Mouse (Mus musculus): ENCODE data around the gene Adgrl2. TPM values are rescaled to one million over a fixed set of nuclear protein-coding genes. Genes with fewer than 3 reads are reported as not detected.

Adgrl2 gene
- total and polyA plus RNA-seq, 3 experiments, result 29.5 to 55.2 (median 52.3) TPM

DNA sequence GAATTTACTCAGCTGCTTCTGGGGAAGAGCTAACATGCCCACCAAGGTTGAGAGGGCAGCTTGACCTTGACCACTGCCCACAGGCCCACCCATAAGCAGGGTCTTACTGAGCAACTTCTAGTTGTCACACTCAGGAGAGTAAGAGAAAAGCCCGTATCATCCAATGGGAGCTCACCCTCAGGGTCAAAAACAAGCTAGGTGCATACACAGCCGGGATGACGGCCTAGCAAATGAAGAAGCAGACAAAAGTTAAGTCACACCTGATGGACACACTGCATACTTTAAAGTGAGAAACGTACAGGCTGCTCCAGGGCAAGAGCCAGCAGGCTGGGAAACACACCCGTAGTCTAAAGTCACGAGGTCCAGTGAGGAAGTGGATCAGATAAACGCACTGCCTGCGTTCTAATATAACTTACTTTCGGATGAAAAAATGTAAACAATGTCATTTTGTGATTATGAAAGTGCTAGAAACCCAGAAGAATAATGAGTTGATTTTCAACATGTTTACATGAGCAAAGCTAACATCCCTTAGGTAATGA is 29.5 kb downstream of the Adgrl2 start:
- Histone ChIP-seq H3K9ac (ENCODE audit: low read depth, low read length) (no peak overlapping the region), H3K79me2 (replicated peaks; ENCODE audit: control insufficient read depth, insufficient read depth, low read length) (peaks cover 15% of the 10 kb centered on the region), H3K27me3 (ENCODE audit: control insufficient read depth, insufficient read depth, low read length) (no peaks in the 10 kb centered on the region), H3K27ac (no peak overlapping the region; the same call in 1 of the 2 replicates), H3K36me3 (ENCODE audit: control insufficient read depth, insufficient read depth, low read length) (peaks cover 11% of the 10 kb centered on the region), H3K4me1 (ENCODE audit: control insufficient read depth, insufficient read depth, low read length) (peaks cover 24% of the 10 kb centered on the region), H3K4me3 (no peak overlapping the region)
- 39% methylated on average over 9 of the region's 9 CpGs for WGBS
- no peak for TF ChIP-seq EP300 (IDR thresholded peaks at IDR 0.05; ENCODE audit: insufficient read depth, low read depth, low read length)
- TF ChIP-seq POLR2A (IDR thresholded peaks at IDR 0.05; ENCODE audit: insufficient read depth, low read depth, low read length), result no peak
- TF ChIP-seq CTCF (IDR thresholded peaks at IDR 0.05), result no peak
- DNase-seq, result no peak
- intact Hi-C loops (cut with DNase I), result no loop called here

DNA sequence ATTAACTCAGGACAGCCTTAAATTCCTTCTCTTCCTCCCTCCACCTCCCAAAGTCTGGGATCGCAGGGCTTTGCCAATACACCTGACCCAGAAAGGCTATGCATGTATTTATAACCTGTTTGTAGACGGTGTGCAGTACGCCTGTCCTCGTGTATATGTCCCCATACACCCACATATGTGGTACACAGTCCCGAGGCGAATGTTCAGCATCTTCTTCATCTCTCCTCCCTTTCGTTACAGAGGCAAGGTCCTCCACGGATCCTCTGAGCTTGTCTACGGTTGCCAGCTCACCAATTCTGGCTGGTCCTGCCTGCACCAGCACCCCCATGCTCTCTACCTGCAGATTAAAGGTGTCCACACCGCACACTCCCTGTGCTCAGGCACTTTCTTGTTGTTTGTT is 30.1 kb downstream of the Adgrl2 start:
- intact Hi-C loops (cut with DNase I), result no loop called here
- no peaks in the 10 kb centered on the region for H3K27me3 ChIP-seq (ENCODE audit: control insufficient read depth, insufficient read depth, low read length)
- no peak for TF ChIP-seq POLR2A (IDR thresholded peaks at IDR 0.05; ENCODE audit: insufficient read depth, low read depth, low read length)
- no peak for TF ChIP-seq CTCF (IDR thresholded peaks at IDR 0.05)
- no peak for TF ChIP-seq EP300 (IDR thresholded peaks at IDR 0.05; ENCODE audit: insufficient read depth, low read depth, low read length)
- no peak for DNase-seq
- peaks cover 24% of the 10 kb centered on the region for H3K4me1 ChIP-seq (ENCODE audit: control insufficient read depth, insufficient read depth, low read length)
- 59% methylated on average over 10 of the region's 10 CpGs for WGBS
- peaks cover 19% of the 10 kb centered on the region for H3K79me2 ChIP-seq (replicated peaks; ENCODE audit: control insufficient read depth, insufficient read depth, low read length)
- H3K9ac ChIP-seq (ENCODE audit: low read depth, low read length), result no peak overlapping the region
- no peak overlapping the region for H3K27ac ChIP-seq
- H3K4me3 ChIP-seq, result no peak overlapping the region
- peaks cover 9% of the 10 kb centered on the region for H3K36me3 ChIP-seq (ENCODE audit: control insufficient read depth, insufficient read depth, low read length)

DNA sequence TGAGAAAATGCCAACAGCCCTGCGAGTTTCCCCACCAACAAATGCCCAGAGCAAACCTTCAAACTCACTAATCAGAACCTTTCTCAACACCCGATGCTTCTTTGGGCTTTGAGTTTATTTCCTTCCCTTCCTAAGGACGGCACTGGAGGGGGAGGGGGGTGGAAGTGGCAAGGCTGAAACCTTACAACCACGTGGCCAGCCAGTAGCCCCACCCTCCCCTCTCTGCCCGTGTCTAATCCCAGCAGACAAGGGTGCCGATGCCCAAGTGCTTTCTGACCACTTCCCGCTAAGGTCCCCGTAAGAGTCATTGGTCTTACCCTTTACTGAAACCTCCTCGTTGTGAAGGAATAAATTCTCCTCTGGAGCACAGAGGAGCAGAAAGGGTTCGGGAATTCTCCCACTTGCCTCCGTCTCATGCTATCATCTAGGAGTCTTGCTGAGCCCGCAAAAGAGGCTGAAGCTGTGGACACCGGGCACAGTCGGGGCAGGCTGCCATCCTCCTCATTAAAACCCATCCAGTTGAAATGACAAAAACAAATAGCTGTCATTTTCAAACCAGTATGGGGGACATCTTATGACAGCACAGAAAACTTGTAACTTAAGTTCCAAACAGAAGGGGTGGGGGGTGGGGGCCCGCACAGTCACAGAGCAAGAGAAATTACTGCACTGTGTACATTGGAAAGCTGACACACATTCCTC is 30.9 kb downstream of the Adgrl2 start:
- Histone ChIP-seq H3K36me3 (ENCODE audit: control insufficient read depth, insufficient read depth, low read length) (peaks cover 6% of the 10 kb centered on the region), H3K4me1 (ENCODE audit: control insufficient read depth, insufficient read depth, low read length) (peaks cover 26% of the 10 kb centered on the region), H3K4me3 (peak overlapping the region; percentile 43), H3K27ac (peak overlapping the region; percentile 49), H3K27me3 (ENCODE audit: control insufficient read depth, insufficient read depth, low read length) (no peaks in the 10 kb centered on the region), H3K9ac (ENCODE audit: low read depth, low read length) (no peak overlapping the region), H3K79me2 (replicated peaks; ENCODE audit: control insufficient read depth, insufficient read depth, low read length) (peaks cover 17% of the 10 kb centered on the region)
- no peak for TF ChIP-seq EP300 (IDR thresholded peaks at IDR 0.05; ENCODE audit: insufficient read depth, low read depth, low read length)
- TF ChIP-seq CTCF (IDR thresholded peaks at IDR 0.05), result no peak
- no peak for TF ChIP-seq POLR2A (IDR thresholded peaks at IDR 0.05; ENCODE audit: insufficient read depth, low read depth, low read length)
- 5% methylated on average over 15 of the region's 15 CpGs for WGBS
- peak; percentile 45 to 69 for DNase-seq
- intact Hi-C loops (cut with DNase I), result no loop called here

DNA sequence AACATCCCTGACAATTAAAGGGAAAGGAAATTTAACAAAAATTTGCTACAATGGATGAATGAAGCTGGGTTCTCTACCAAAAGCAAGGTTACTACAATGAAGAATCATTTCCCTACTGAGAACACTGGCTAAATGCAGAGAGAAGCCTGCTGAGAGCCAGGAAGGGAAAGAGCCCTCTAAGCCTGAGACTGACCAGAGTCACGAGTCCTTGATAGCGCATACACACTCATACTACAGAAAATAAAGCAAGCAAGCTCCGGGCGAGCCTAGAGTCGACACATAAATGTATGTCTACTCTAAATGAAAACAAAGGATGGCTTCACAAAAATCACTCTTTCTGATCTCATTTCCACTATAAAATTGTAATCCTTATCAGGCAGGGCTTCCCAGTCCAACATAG is 31.6 kb downstream of the Adgrl2 start:
- 19% methylated on average over 5 of the region's 5 CpGs for WGBS
- peaks cover 14% of the 10 kb centered on the region for H3K79me2 ChIP-seq (replicated peaks; ENCODE audit: control insufficient read depth, insufficient read depth, low read length)
- H3K27ac ChIP-seq, result peak overlapping the region; percentile 48; the same call in 1 of the 2 replicates
- peaks cover 6% of the 10 kb centered on the region for H3K36me3 ChIP-seq (ENCODE audit: control insufficient read depth, insufficient read depth, low read length)
- H3K9ac ChIP-seq (ENCODE audit: low read depth, low read length), result no peak overlapping the region
- no peaks in the 10 kb centered on the region for H3K27me3 ChIP-seq (ENCODE audit: control insufficient read depth, insufficient read depth, low read length)
- TF ChIP-seq POLR2A (IDR thresholded peaks at IDR 0.05; ENCODE audit: insufficient read depth, low read depth, low read length) (no peak), EP300 (IDR thresholded peaks at IDR 0.05; ENCODE audit: insufficient read depth, low read depth, low read length) (no peak), CTCF (IDR thresholded peaks at IDR 0.05) (no peak)
- H3K4me1 ChIP-seq (ENCODE audit: control insufficient read depth, insufficient read depth, low read length), result peaks cover 25% of the 10 kb centered on the region
- H3K4me3 ChIP-seq, result peak overlapping the region; percentile 43
- no peak for DNase-seq
- intact Hi-C loops (cut with DNase I), result no loop called here

DNA sequence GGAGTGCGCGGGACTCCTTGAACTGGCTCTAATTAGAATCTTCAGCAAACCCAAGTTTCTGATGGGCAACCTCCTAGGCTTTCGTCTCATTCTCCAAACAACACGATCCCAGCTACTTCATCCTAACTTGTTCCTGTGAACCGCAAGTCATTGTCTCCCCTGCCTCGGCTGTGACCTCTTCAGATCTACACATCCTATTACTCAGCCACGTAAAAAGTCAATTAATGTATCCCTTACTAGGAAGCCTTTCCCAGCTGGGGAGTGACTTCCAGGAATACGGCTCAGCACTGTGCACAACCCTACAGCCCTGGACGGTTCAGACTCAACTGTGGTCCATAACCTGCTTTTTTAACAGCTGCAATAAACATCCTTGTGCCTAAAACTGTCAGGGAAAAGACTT is 32.2 kb downstream of the Adgrl2 start:
- Histone ChIP-seq H3K27ac (no peak overlapping the region), H3K9ac (ENCODE audit: low read depth, low read length) (0 out of 2 replicates have a peak overlapping the region, but pooled peaks have one; percentile 25), H3K4me1 (ENCODE audit: control insufficient read depth, insufficient read depth, low read length) (peaks cover 21% of the 10 kb centered on the region), H3K36me3 (ENCODE audit: control insufficient read depth, insufficient read depth, low read length) (peaks cover 6% of the 10 kb centered on the region), H3K27me3 (ENCODE audit: control insufficient read depth, insufficient read depth, low read length) (no peaks in the 10 kb centered on the region), H3K79me2 (replicated peaks; ENCODE audit: control insufficient read depth, insufficient read depth, low read length) (peaks cover 10% of the 10 kb centered on the region), H3K4me3 (no peak overlapping the region)
- no peak for DNase-seq
- 42% methylated on average over 9 of the region's 9 CpGs for WGBS
- intact Hi-C loops (cut with DNase I), result no loop called here
- no peak for TF ChIP-seq EP300 (IDR thresholded peaks at IDR 0.05; ENCODE audit: insufficient read depth, low read depth, low read length)
- TF ChIP-seq CTCF (IDR thresholded peaks at IDR 0.05), result no peak
- TF ChIP-seq POLR2A (IDR thresholded peaks at IDR 0.05; ENCODE audit: insufficient read depth, low read depth, low read length), result no peak

DNA sequence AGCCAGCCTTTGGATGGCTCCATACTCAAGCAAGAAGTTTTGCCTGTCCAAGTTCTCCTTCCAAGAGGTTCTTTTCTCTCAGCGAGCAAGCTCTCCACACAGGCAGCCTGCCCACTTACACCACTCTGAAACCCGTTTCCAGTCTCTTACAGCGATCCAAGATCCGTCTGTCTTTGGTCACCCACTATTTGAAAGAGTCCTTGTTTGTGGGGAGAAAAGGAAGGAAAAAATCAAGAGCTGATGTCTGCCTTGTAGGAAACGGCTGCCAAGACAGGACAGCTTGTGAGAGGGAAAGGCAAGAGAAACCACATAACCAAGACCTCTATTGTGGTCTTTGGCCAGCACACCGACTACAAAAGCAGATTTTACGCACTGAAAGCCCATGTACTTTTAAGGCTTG is 33.5 kb downstream of the Adgrl2 start:
- 49% methylated on average over 7 of the region's 7 CpGs for WGBS
- H3K27me3 ChIP-seq (ENCODE audit: control insufficient read depth, insufficient read depth, low read length), result no peaks in the 10 kb centered on the region
- TF ChIP-seq POLR2A (IDR thresholded peaks at IDR 0.05; ENCODE audit: insufficient read depth, low read depth, low read length) (no peak), CTCF (IDR thresholded peaks at IDR 0.05) (no peak), EP300 (IDR thresholded peaks at IDR 0.05; ENCODE audit: insufficient read depth, low read depth, low read length) (no peak)
- H3K4me3 ChIP-seq, result no peak overlapping the region
- intact Hi-C loops (cut with DNase I), result no loop called here
- no peak overlapping the region for H3K27ac ChIP-seq
- peaks cover 19% of the 10 kb centered on the region for H3K4me1 ChIP-seq (ENCODE audit: control insufficient read depth, insufficient read depth, low read length)
- DNase-seq, result no peak
- peaks cover 6% of the 10 kb centered on the region for H3K36me3 ChIP-seq (ENCODE audit: control insufficient read depth, insufficient read depth, low read length)
- peaks cover 10% of the 10 kb centered on the region for H3K79me2 ChIP-seq (replicated peaks; ENCODE audit: control insufficient read depth, insufficient read depth, low read length)
- no peak overlapping the region for H3K9ac ChIP-seq (ENCODE audit: low read depth, low read length)
